Mouse (Mus musculus) kidney, postnatal 0 days (tissue): Measurements from ENCODE around the gene Pigl. TPM values are rescaled to one million over a fixed set of nuclear protein-coding genes. Genes with fewer than 3 reads are reported as not detected.

Experiments
- ATAC-seq: fragments of 200-750 bp; cut with Nextera tagmentation; replicated peaks from 2 replicates; pipeline ENCODE4 v1.8.0; 2017; ENCODE audit warnings: low read depth, moderate number of reproducible peaks, moderate TSS enrichment, moderate library complexity; ENCODE audit not compliant: low FRiP score
- DNase-seq: peaks from one replicate; pipeline ENCODE4 v3.0.0-alpha.2; 2016; ENCODE audit warnings: low spot score
- H3K27ac ChIP-seq: fragments of 300-500 bp; sonication (generic); 2 replicates; pipeline ENCODE4 v1.5.1; 2014; ENCODE audit warnings: mild to moderate bottlenecking
- H3K27me3 ChIP-seq: fragments of 300-500 bp; sonication (generic); 2 replicates; pipeline ENCODE4 v1.6.1; 2014; ENCODE audit warnings: low read length, mixed read lengths; ENCODE audit not compliant: insufficient read depth
- H3K36me3 ChIP-seq: fragments of 300-500 bp; sonication (generic); 2 replicates; pipeline ENCODE4 v1.6.1; 2014; ENCODE audit warnings: low read length, mixed read lengths; ENCODE audit not compliant: insufficient read depth
- H3K4me1 ChIP-seq: fragments of 300-500 bp; sonication (generic); replicated peaks from 2 replicates; pipeline ENCODE4 v1.6.1; 2014; ENCODE audit warnings: antibody characterized with exemption, low read length, mixed read lengths; ENCODE audit not compliant: insufficient read depth
- H3K4me2 ChIP-seq: fragments of 300-500 bp; sonication (generic); 2 replicates; pipeline ENCODE4 v1.6.1; 2014; ENCODE audit warnings: mild to moderate bottlenecking, low read length, moderate library complexity, mixed read lengths
- H3K4me3 ChIP-seq: fragments of 300-500 bp; sonication (generic); replicated peaks from 2 replicates; pipeline ENCODE4 v1.5.1; 2014; ENCODE audit warnings: low read depth, low read length
- H3K9ac ChIP-seq: fragments of 300-500 bp; sonication (generic); 2 replicates; pipeline ENCODE4 v1.6.1; 2014; ENCODE audit warnings: low read depth, low read length
- H3K9me3 ChIP-seq: fragments of 300-500 bp; sonication (generic); replicated peaks from 2 replicates; pipeline ENCODE4 v1.6.1; 2016; ENCODE audit warnings: low read length, inconsistent platforms, mixed read lengths
- CTCF ChIP-seq: IDR thresholded peaks from 2 replicates; pipeline ENCODE4 v1.5.1; 2016; ENCODE audit warnings: antibody characterized with exemption, low read depth, mild to moderate bottlenecking, moderate library complexity
- WGBS: fragments of 180-500 bp; shearing (Covaris S2); extraction: QIAGEN DNeasy Blood & Tissue Kit; methylation state at CpG from one replicate; pipeline ENCODE4 v1.1.7; 2014; 5-methylcytosine and 5-hydroxymethylcytosine counted together
- polyA plus RNA-seq: library from polyadenylated mRNA; unstranded; fragments of >200 nt; fragmentation: Nextera tagmentation; extraction: Ambion mirVana; gene quantifications from 2 replicates; pipeline ENCODE4 v1.2.1, GENCODE M21; 2015

Gene Pigl
- polyA plus RNA-seq, 1 experiment from 2014 or later, result 8.3 TPM

- Histone ChIP-seq H3K36me3 (peaks cover 9% of the 10 kb centered on the region; the same call in 1 of the 2 replicates), H3K27me3 (no peaks in the 10 kb centered on the region), H3K4me1 (peaks cover 24% of the 10 kb centered on the region), H3K9me3 (no peaks in the 10 kb centered on the region), H3K27ac (peak overlapping the region; percentile 68; the same call in 1 of the 2 replicates), H3K9ac (peak overlapping the region; percentile 47), H3K4me2 (peak overlapping the region; percentile 95), H3K4me3 (peak overlapping the region; percentile 41)
- peak; percentile 83 for ATAC-seq
- peak; percentile 92 for DNase-seq
- TF ChIP-seq CTCF, result no peak
- under 1% methylated on average over 58 of the region's 58 CpGs for WGBS
These were observed 93.2 kb downstream of the Pigl start for GRCm38 (mm10) chr11:62551226-62552119.

GRCm38 (mm10) chr11:62553186-62553585 lies 94.9 kb downstream of the Pigl start:
- H3K9ac ChIP-seq, result no peak overlapping the region
- DNase-seq (no peak), ATAC-seq (no peak)
- H3K36me3 ChIP-seq, result peaks cover 9% of the 10 kb centered on the region; the same call in 1 of the 2 replicates
- no peak for TF ChIP-seq CTCF
- H3K4me2 ChIP-seq, result peak overlapping the region; percentile 72
- WGBS, result 11% methylated on average over 1 of the region's 1 CpGs
- H3K9me3 ChIP-seq, result no peaks in the 10 kb centered on the region
- H3K27ac ChIP-seq, result no peak overlapping the region
- peaks cover 24% of the 10 kb centered on the region for H3K4me1 ChIP-seq
- peak overlapping the region; percentile 47 for H3K4me3 ChIP-seq
- no peaks in the 10 kb centered on the region for H3K27me3 ChIP-seq

- H3K9ac ChIP-seq, result no peak overlapping the region
- peaks cover 24% of the 10 kb centered on the region for H3K4me1 ChIP-seq
- ATAC-seq (no peak), DNase-seq (no peak)
- H3K36me3 ChIP-seq, result peaks cover 9% of the 10 kb centered on the region; the same call in 1 of the 2 replicates
- no peak for TF ChIP-seq CTCF
- H3K27me3 ChIP-seq, result no peaks in the 10 kb centered on the region
- peak overlapping the region; percentile 47 for H3K4me3 ChIP-seq
- H3K27ac ChIP-seq, result no peak overlapping the region
- H3K4me2 ChIP-seq, result peak overlapping the region; percentile 72
- H3K9me3 ChIP-seq, result no peaks in the 10 kb centered on the region
- 65% methylated on average over 5 of the region's 5 CpGs for WGBS
These were observed 95.4 kb downstream of the Pigl start for GRCm38 (mm10) chr11:62553633-62554032.

GRCm38 (mm10) chr11:62554163-62554855 lies 96.0 kb downstream of the Pigl start:
- ATAC-seq (no peak), DNase-seq (no peak)
- H3K36me3 ChIP-seq, result peaks cover 9% of the 10 kb centered on the region; the same call in 1 of the 2 replicates
- peak overlapping the region; percentile 72 for H3K4me2 ChIP-seq
- no peaks in the 10 kb centered on the region for H3K9me3 ChIP-seq
- no peak overlapping the region for H3K27ac ChIP-seq
- H3K4me1 ChIP-seq, result peaks cover 23% of the 10 kb centered on the region
- no peak for TF ChIP-seq CTCF
- no peaks in the 10 kb centered on the region for H3K27me3 ChIP-seq
- 62% methylated on average over 5 of the region's 5 CpGs for WGBS
- H3K9ac ChIP-seq, result no peak overlapping the region
- peak overlapping the region; percentile 47 for H3K4me3 ChIP-seq

GRCm38 (mm10) chr11:62554934-62555517 lies 96.8 kb downstream of the Pigl start:
- no peak overlapping the region for H3K9ac ChIP-seq
- H3K4me3 ChIP-seq, result peak overlapping the region; percentile 47; the same call in 1 of the 2 replicates
- peaks cover 19% of the 10 kb centered on the region for H3K4me1 ChIP-seq
- TF ChIP-seq CTCF, result no peak
- no peak for DNase-seq
- peaks cover 9% of the 10 kb centered on the region; the same call in 1 of the 2 replicates for H3K36me3 ChIP-seq
- H3K27me3 ChIP-seq, result no peaks in the 10 kb centered on the region
- no peaks in the 10 kb centered on the region for H3K9me3 ChIP-seq
- ATAC-seq, result no peak
- peak overlapping the region; percentile 72 for H3K4me2 ChIP-seq
- H3K27ac ChIP-seq, result no peak overlapping the region

GRCm38 (mm10) chr11:62555896-62556412 lies 97.7 kb downstream of the Pigl start:
- DNase-seq (no peak), ATAC-seq (no peak)
- Histone ChIP-seq H3K27ac (no peak overlapping the region), H3K27me3 (no peaks in the 10 kb centered on the region), H3K36me3 (peaks cover 9% of the 10 kb centered on the region; the same call in 1 of the 2 replicates), H3K9ac (no peak overlapping the region), H3K4me1 (peaks cover 19% of the 10 kb centered on the region), H3K9me3 (no peaks in the 10 kb centered on the region), H3K4me2 (no peak overlapping the region), H3K4me3 (no peak overlapping the region)
- TF ChIP-seq CTCF, result no peak
